Mouse (Mus musculus): ENCODE measurements around the gene Ankfy1.
"Not testable (repeated sequence)": the region's sequence is repeated elsewhere in the genome, so short reads cannot be mapped to it uniquely, and the experiment has no call there.

Ankfy1 gene

GRCm38 (mm10) chr11:72723165-72723564 lies 33.4 kb downstream of the Ankfy1 start:
- no peak for DNase-seq (ENCODE audit: low spot score in 2 of 2)

- no peak for DNase-seq (ENCODE audit: low spot score in 2 of 2)
Observed at GRCm38 (mm10) chr11:72723871-72724270, 34.1 kb downstream of the Ankfy1 start.

GRCm38 (mm10) chr11:72726023-72726422 lies 36.2 kb downstream of the Ankfy1 start:
- peak in 1 of 2 experiments; percentile 4 for DNase-seq (ENCODE audit: low spot score in 2 of 2)

- DNase-seq (ENCODE audit: low spot score in 2 of 2), result no peak
Observed at GRCm38 (mm10) chr11:72733736-72734135, 43.9 kb downstream of the Ankfy1 start.

- DNase-seq (ENCODE audit: low spot score in 2 of 2), result no peak
Observed at GRCm38 (mm10) chr11:72734840-72735518, 45.2 kb downstream of the Ankfy1 start.

- DNase-seq (ENCODE audit: low spot score in 2 of 2), result no peak
Observed at GRCm38 (mm10) chr11:72735519-72735860, 45.7 kb downstream of the Ankfy1 start.

GRCm38 (mm10) chr11:72736320-72736719 lies 46.5 kb downstream of the Ankfy1 start:
- DNase-seq (ENCODE audit: low spot score in 2 of 2), result no peak

GRCm38 (mm10) chr11:72737517-72737916 lies 47.7 kb downstream of the Ankfy1 start:
- DNase-seq (ENCODE audit: low spot score in 2 of 2), result peak in 1 of 2 experiments; percentile 31

GRCm38 (mm10) chr11:72739048-72739447 lies 49.2 kb downstream of the Ankfy1 start:
- DNase-seq (ENCODE audit: low spot score in 2 of 2), result no peak

GRCm38 (mm10) chr11:72751956-72752355 lies 62.1 kb downstream of the Ankfy1 start:
- DNase-seq (ENCODE audit: low spot score in 2 of 2), result no peak

- no peak for DNase-seq (ENCODE audit: low spot score in 2 of 2)
Observed at GRCm38 (mm10) chr11:72758316-72758715, 68.5 kb downstream of the Ankfy1 start.

GRCm38 (mm10) chr11:72759581-72759980 lies 69.8 kb downstream of the Ankfy1 start:
- DNase-seq (ENCODE audit: low spot score in 2 of 2), result no peak

GRCm38 (mm10) chr11:72760781-72761180 lies 71.0 kb downstream of the Ankfy1 start:
- no peak for DNase-seq (ENCODE audit: low spot score in 2 of 2)

GRCm38 (mm10) chr11:72764270-72764669 lies 74.5 kb downstream of the Ankfy1 start:
- no peak for DNase-seq (ENCODE audit: low spot score in 2 of 2)

GRCm38 (mm10) chr11:72767716-72768115 lies 77.9 kb downstream of the Ankfy1 start:
- DNase-seq (ENCODE audit: low spot score in 2 of 2), result no peak

GRCm38 (mm10) chr11:72769061-72769460 lies 79.3 kb downstream of the Ankfy1 start:
- DNase-seq (ENCODE audit: low spot score in 2 of 2), result no peak

GRCm38 (mm10) chr11:72770324-72770723 lies 80.5 kb downstream of the Ankfy1 start:
- no peak for DNase-seq (ENCODE audit: low spot score in 2 of 2)

- no peak for DNase-seq (ENCODE audit: low spot score in 2 of 2)
Observed at GRCm38 (mm10) chr11:72770816-72771215, 81.0 kb downstream of the Ankfy1 start.

GRCm38 (mm10) chr11:72771461-72771860 lies 81.7 kb downstream of the Ankfy1 start:
- DNase-seq (ENCODE audit: low spot score in 2 of 2), result no peak

- DNase-seq (ENCODE audit: low spot score in 2 of 2), result not testable (repeated sequence)
Observed at GRCm38 (mm10) chr11:72772611-72773010, 82.8 kb downstream of the Ankfy1 start.

- DNase-seq (ENCODE audit: low spot score in 2 of 2), result no peak
Observed at GRCm38 (mm10) chr11:72778957-72779356, 89.2 kb downstream of the Ankfy1 start.

- DNase-seq (ENCODE audit: low spot score in 2 of 2), result peak in 1 of 2 experiments; percentile 2
Observed at GRCm38 (mm10) chr11:72782103-72782502, 92.3 kb downstream of the Ankfy1 start.

- no peak for DNase-seq (ENCODE audit: low spot score in 2 of 2)
Observed at GRCm38 (mm10) chr11:72782503-72782902, 92.7 kb downstream of the Ankfy1 start.

- no peak for DNase-seq (ENCODE audit: low spot score in 2 of 2)
Observed at GRCm38 (mm10) chr11:72792033-72792432, 102.2 kb downstream of the Ankfy1 start.
